Mouse (Mus musculus) MN1 (cell line): Measurements from ENCODE around the gene Olfr1449.
"Not testable (repeated sequence)": the region's sequence is repeated elsewhere in the genome, so short reads cannot be mapped to it uniquely, and the experiment has no call there.

Source experiments
- DNase-seq: peaks from one replicate; pipeline ENCODE4 v3.0.0-alpha.2; 2016; ENCODE audit warnings: low spot score

The Olfr1449 gene

DNA sequence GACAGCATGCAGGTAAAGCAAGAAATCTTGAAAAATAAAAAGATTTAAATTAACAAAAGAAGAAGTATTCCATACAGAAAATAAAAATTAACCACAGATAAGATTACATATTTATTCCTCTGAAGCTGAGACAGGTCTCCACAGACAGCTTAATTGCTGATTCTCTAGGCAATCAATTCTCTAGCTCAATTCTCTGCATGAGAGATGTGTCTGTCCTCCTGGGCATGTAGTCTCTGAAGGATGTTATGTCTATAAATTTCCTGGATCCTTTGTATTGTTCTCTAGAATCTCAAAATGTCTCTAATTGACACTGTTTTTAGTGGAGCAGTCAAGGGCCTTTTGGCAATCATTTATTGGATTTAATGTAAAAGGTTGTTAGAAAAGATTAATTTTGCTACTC is at the start of gene Olfr1449:
Gene Olfr1449, plus strand, starts transcription at position 301 of the 400 bp plus-strand sequence.
- no peak for DNase-seq

DNA sequence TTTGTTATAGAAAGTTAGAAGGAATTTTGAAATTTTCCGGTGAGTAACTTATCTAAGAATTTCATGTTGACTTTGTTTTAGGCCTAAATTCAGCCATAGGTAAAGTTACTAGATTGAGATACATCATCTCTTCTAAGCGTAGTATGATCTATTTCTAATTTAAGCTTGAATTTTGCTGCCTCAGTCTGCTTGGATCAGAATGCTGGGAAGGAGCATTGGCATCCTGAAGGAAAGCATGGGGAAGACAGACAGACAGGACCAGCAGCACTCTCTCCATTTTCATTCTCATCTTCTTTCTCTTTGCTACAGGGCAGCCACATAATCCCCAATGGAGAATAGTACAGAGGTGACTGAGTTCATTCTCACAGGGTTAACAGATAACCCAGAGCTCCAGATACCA is 47.1 kb upstream of the Olfr1449 start, which contains the start of gene Olfr1445:
Gene Olfr1445, plus strand, starts transcription at position 301 of the 400 bp plus-strand sequence.
- DNase-seq, result no peak

DNA sequence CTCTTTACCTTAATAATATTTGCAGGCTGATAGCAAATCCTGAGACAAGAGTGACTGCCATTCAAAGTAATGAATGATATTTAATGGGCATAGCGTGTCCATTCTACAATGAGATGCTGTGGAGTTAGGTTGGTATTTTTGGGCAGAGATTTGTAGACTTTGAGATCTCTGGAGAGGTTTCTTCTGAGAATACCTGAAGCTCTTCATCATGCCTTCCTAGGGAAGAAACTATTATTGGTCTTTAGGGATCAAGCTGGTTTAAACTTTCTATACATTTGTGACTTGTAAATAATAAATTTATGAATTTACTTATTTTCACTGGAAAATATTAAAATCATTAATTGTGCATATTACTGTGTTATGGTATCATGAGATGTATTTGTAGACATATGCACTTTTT is 37.2 kb upstream of the Olfr1449 start, which contains the start of gene Olfr1446:
Gene Olfr1446, minus strand, starts transcription at position 101 of the 400 bp plus-strand sequence.
- DNase-seq, result no peak

DNA sequence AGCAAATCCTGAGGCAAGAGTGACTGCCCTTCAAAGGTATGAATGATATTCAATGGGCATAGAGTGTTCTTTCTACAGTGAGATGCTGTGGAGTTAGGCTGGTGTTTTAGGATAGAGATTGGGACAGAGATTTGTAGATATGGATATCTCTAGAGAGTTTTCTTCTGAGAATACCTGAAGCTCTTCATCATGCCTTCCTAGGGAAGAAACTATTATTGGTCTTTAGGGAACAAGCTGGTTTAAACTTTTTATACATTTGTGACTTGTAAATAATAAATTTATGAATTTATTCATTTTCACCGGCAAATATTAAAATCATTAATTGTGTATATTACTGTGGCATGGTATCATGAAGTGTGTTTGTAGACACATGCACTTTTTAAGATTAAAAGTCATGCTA is 27.0 kb upstream of the Olfr1449 start, which contains the start of gene Olfr1447:
Gene Olfr1447, minus strand, starts transcription at position 101 of the 400 bp plus-strand sequence.
- no peak for DNase-seq

DNA sequence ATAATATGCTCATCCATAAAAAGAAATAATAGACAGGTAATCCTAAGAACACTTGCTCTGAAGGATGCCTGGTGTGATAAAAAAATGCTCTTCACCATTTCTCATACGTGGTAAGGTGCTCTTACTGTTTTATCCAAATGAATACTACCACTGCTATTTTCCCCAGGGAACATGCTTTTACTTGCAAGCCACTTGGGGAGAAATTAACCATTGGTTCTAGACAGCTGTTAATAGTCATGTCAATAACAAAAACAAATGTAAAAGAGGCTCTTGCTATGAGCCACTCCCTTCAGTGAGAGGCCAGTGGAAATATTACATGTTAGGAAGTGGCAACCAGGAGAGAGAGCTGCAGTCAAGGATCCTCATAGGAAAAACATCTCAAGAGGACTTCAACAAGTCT is 6.3 kb upstream of the Olfr1449 start, which contains the start of gene Olfr1448:
Gene Olfr1448, minus strand, starts transcription at position 101 of the 400 bp plus-strand sequence.
- DNase-seq, result no peak

DNA sequence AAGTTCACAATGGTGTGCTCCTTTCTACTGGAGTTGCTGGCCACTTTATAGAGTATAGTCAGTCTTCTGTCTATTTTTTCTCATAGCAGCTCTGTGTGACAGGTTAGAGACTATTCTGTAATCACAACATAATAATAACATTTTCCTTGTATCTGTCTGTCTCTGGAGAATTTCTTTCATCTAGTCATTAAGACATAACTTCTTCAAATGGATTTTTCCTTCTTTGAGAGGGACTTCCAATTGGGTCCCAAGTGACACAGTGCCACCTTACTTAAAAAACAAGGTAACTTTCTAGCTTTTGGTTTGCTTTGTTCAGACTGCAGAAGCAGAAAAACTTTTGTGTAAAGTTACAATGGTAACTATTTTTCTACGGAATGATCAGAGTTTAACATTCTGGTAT is 19.3 kb downstream of the Olfr1449 start, which contains the start of gene Olfr1450:
Gene Olfr1450, plus strand, starts transcription at position 301 of the 400 bp plus-strand sequence.
- no peak for DNase-seq

DNA sequence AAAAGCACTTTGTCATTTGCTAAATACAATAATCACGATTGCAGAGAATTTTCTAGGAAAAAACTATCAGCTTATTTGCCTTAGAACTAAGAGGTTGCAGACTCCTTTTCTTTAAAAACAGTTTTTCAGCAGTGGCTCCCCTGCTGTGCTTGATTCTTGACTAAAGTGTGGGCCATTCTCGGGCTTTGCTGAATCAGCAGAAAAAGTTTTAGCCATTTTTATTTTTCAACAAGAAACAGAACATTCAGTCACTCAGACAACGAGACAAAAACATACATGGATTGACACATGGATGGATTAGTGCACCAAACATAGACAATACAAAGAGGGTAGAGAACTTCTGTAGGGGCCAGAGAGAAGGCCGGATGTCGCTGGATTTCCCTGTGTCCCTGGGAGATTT is 39.4 kb downstream of the Olfr1449 start:
- not testable (repeated sequence) for DNase-seq
